Mouse (Mus musculus) gonadal fat pad, adult 2 months (tissue): ENCODE data around the gene Gm10999. TPM values are rescaled to one million over a fixed set of nuclear protein-coding genes. Genes with fewer than 3 reads are reported as not detected.
"Not testable (repeated sequence)": the region's sequence is repeated elsewhere in the genome, so short reads cannot be mapped to it uniquely, and the experiment has no call there.

Experiments used
- DNase-seq: peaks from one replicate; pipeline ENCODE4 v3.0.0-alpha.2; 2012; ENCODE audit warnings: low read depth
- polyA plus RNA-seq: library from polyadenylated mRNA; depleted of rRNA; stranded (reverse); fragments of >200 nt; gene quantifications from 2 replicates; pipeline ENCODE4 v1.2.3, GENCODE M21; 2012; rRNA removed

Gene Gm10999
- not detected in 2 replicates for polyA plus RNA-seq

DNA sequence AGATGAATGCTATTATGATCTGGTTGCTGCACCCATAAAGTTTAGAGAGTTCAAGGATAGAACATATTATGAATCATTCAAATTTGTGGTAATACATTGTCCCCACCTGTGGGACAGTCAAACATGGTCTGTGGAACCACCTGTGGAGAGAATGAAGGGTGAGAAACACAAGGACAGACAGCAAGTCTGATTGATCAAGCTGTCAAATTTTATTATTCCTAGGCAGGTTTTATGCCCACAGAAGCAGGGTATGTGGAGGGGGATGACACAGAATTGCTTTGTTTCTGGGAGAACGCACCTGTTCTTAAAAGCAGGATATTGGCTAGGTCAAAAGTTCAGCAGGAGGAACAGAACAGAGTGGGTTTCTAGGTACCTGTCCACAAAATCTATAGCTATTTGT is at the start of gene Gm10999:
Gene Gm10999 (minus strand): TSS at position 101 of the 400 bp plus-strand sequence.
- DNase-seq, result no peak

DNA sequence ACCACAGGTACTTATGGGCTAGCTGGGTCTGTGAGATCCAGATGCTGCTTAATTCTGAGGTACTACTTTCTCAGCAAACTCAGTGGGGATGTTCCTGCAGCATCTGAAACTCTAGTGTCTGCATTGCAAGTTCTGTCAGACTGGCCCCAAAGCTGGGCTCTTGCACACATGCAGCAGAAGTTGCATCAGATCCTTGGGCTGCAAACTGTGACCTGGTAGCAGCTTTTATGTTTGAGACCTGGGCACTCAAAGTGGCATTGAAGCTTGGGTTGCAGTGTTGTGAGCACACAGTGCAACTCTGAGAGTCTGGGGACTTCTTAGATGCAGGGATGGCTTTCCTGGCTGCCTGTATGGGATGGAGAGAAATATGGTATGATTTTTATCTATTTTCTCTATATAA is 2.0 kb upstream of the Gm10999 start:
- DNase-seq, result no peak

DNA sequence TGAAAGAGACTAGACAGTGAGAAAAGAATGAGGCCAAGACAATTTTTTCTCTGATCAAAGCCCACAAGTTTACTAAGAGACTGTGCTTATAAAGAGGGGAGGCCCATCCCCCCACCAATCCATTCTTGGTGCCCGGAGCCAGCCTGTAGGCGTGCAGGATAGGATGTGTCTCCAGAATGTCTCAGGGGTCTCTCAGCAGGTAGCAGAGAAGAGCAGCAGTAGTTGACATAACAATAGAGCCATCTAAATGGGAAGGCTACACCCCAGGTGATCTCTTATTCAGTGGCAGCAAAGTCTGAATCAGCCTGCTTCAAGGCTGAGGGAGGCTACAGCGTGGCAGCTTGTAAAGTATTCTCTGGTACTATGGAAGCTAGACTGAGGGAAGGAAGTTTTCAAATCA is 15.7 kb downstream of the Gm10999 start:
- not testable (repeated sequence) for DNase-seq

Other genes with a start within 250 kb of the Gm10999 start
- 0.08 TPM in 1 of 2 replicates, not detected in the other for gene Ccdc7a, start 66.1 kb downstream of the Gm10999 start, polyA plus RNA-seq
- gene Ccdc7b, start 64.5 kb downstream of the Gm10999 start, polyA plus RNA-seq, result not detected in 2 replicates
- 5.3 and 5.5 TPM in 2 replicates for gene 2610044O15Rik8, start 102.7 kb upstream of the Gm10999 start, polyA plus RNA-seq